Mouse (Mus musculus) urinary bladder, adult 18-20 months (tissue): ENCODE measurements around the gene Pld1.
A peak's percentile ranks its signal among the peaks of the same experiment; 100 is the strongest.

ENCODE experiments used
- DNase-seq, 2 experiments: peaks; one replicate each; pipeline ENCODE4 v3.0.0; 2022; ENCODE audit warnings: low spot score in 2 of 2, mixed read lengths in 2 of 2

Pld1 gene

GRCm38 (mm10) chr3:27991100-27991703, 52.7 kb downstream of the Pld1 start:
- no peak for DNase-seq

- no peak for DNase-seq
Observed at GRCm38 (mm10) chr3:27994175-27994990, 55.9 kb downstream of the Pld1 start.

GRCm38 (mm10) chr3:28004321-28004720, 65.8 kb downstream of the Pld1 start:
- DNase-seq: no peak

- no peak for DNase-seq
Observed at GRCm38 (mm10) chr3:28007684-28008083, 69.2 kb downstream of the Pld1 start.

GRCm38 (mm10) chr3:28008369-28008768, 69.9 kb downstream of the Pld1 start:
- DNase-seq: peak in 1 of 2 experiments; percentile 62

- no peak for DNase-seq
Observed at GRCm38 (mm10) chr3:28012177-28012576, 73.7 kb downstream of the Pld1 start.

GRCm38 (mm10) chr3:28013441-28013840, 74.9 kb downstream of the Pld1 start:
- DNase-seq: no peak

GRCm38 (mm10) chr3:28017002-28017401, 78.5 kb downstream of the Pld1 start:
- DNase-seq: no peak

GRCm38 (mm10) chr3:28019727-28020126, 81.2 kb downstream of the Pld1 start:
- DNase-seq: no peak

- no peak for DNase-seq
Observed at GRCm38 (mm10) chr3:28020404-28020803, 81.9 kb downstream of the Pld1 start.

- DNase-seq: peak in 1 of 2 experiments; percentile 33
Observed at GRCm38 (mm10) chr3:28022191-28022590, 83.7 kb downstream of the Pld1 start.

- DNase-seq: no peak
Observed at GRCm38 (mm10) chr3:28026876-28027275, 88.4 kb downstream of the Pld1 start.

- no peak for DNase-seq
Observed at GRCm38 (mm10) chr3:28028456-28028855, 90.0 kb downstream of the Pld1 start.

- DNase-seq: no peak
Observed at GRCm38 (mm10) chr3:28030860-28031259, 92.4 kb downstream of the Pld1 start.

- no peak for DNase-seq
Observed at GRCm38 (mm10) chr3:28031643-28032243, 93.2 kb downstream of the Pld1 start.

GRCm38 (mm10) chr3:28033898-28034297, 95.4 kb downstream of the Pld1 start:
- no peak for DNase-seq

- no peak for DNase-seq
Observed at GRCm38 (mm10) chr3:28034707-28035333, 96.3 kb downstream of the Pld1 start.

GRCm38 (mm10) chr3:28037320-28037932, 98.9 kb downstream of the Pld1 start:
- DNase-seq: no peak

- no peak for DNase-seq
Observed at GRCm38 (mm10) chr3:28038106-28038505, 99.6 kb downstream of the Pld1 start.

GRCm38 (mm10) chr3:28039760-28040159, 101.3 kb downstream of the Pld1 start:
- DNase-seq: peak in 1 of 2 experiments; percentile 21

GRCm38 (mm10) chr3:28041236-28041635, 102.7 kb downstream of the Pld1 start:
- no peak for DNase-seq

GRCm38 (mm10) chr3:28042366-28042765, 103.9 kb downstream of the Pld1 start:
- DNase-seq: no peak
